Mouse (Mus musculus) erythroblast, embryonic 14.5 days (primary cell): ENCODE results near the gene Esr1.

Experiments
- GATA1 ChIP-seq: IDR thresholded peaks from 2 replicates; pipeline ENCODE4 v1.6.1; 2012; ENCODE audit warnings: low read length, inconsistent platforms, mixed read lengths
- TAL1 ChIP-seq: IDR thresholded peaks from 3 replicates; pipeline ENCODE4 v1.6.1; 2012; ENCODE audit warnings: low read length, inconsistent platforms, mixed read lengths

DNA sequence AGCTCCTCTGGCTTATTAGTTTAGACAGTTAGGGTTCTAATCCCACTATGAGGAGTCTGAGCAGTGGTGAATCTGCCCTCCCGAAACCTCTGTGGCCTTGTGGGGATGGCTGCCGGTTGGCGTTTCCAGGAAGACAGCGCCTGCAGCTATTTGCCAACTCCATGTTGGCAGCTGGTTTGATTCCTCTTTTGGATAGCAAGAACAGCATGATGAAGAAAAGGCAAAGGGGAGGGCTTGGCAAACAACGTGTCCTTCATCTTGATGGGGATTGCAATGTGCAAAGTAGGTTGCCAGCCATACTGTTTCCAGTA lies 10.1 kb downstream of the Esr1 start:
- TF ChIP-seq GATA1: no peak
- TF ChIP-seq TAL1: no peak
